Mouse (Mus musculus): ENCODE measurements at regions not wholly inside any gene's neighbourhood (a gene's known extent, or its start where the extent isn't known, plus 50 kb on each side); places are given as distances from the start of the nearest gene placed in this dataset.

GRCm38 (mm10) chr2:79185234-79186101, 69.8 kb upstream of the Itga4 start:
- no peak for DNase-seq (ENCODE audit: low read depth, low spot score)

- DNase-seq (ENCODE audit: low read depth, low spot score), result no peak
These were observed 68.3 kb upstream of the Itga4 start for GRCm38 (mm10) chr2:79186878-79187277.

- no peak for DNase-seq (ENCODE audit: low read depth, low spot score)
These were observed 66.6 kb upstream of the Itga4 start for GRCm38 (mm10) chr2:79188511-79189193.

GRCm38 (mm10) chr2:79193851-79194250, 61.4 kb upstream of the Itga4 start:
- no peak for DNase-seq (ENCODE audit: low read depth, low spot score)

GRCm38 (mm10) chr2:79201677-79202076, 53.5 kb upstream of the Itga4 start:
- DNase-seq (ENCODE audit: low read depth, low spot score), result no peak
